ENCODE assay signal across 17 mouse cellular contexts in genomic region chr4:82644797-82645196, GRCm38 (mm10).
DNase-seq lines count a peak whose midpoint lies in the region; ATAC-seq and TF ChIP-seq lines count a peak whose summit lies in the region.
"Had no signal": no experiment of that assay in that cellular context is flagged by ENCODE, and none has a peak within 500 bp of the region (broad histone marks: within the 10 kb centered on the region; RNA-seq: fewer than 3 reads in every experiment).

No protein-coding gene starts in this region.

- no peak overlapping the region for H3K4me2 ChIP-seq in embryonic facial prominence, embryonic 12.5 days (replicated peaks)
- no peak overlapping the region for H3K4me2 ChIP-seq in kidney, embryonic 16.5 days (replicated peaks; ENCODE audit: low read depth, low read length)
- H3K4me2 ChIP-seq in hindbrain, embryonic 15.5 days = no peak overlapping the region
- H3K4me2 ChIP-seq: embryonic facial prominence, embryonic 15.5 days had no signal

- 0 out of 2 replicates have a peak, but pooled peaks have one; percentile 47 for ATAC-seq in embryonic facial prominence, embryonic 12.5 days (ENCODE audit: insufficient number of reproducible peaks, insufficient read depth, low FRiP score, low TSS enrichment)
- ATAC-seq in kidney, embryonic 16.5 days (ENCODE audit: low FRiP score, low TSS enrichment) = peak; percentile 89
- peak; percentile 49; the same call in 1 of the 2 replicates for ATAC-seq in hindbrain, embryonic 15.5 days (ENCODE audit: low FRiP score, low read depth)
- ATAC-seq: activated CD4-positive, CD25-positive, alpha-beta regulatory T cell, adult 4 months; lung, postnatal 0 days had no signal

- H3K27ac ChIP-seq in embryonic facial prominence, embryonic 12.5 days = no peak overlapping the region
- H3K27ac ChIP-seq in embryonic facial prominence, embryonic 10.5 days (replicated peaks) = no peak overlapping the region
- H3K27ac ChIP-seq in kidney, embryonic 16.5 days (ENCODE audit: low read length) = no peak overlapping the region
- no peak overlapping the region for H3K27ac ChIP-seq in hindbrain, embryonic 15.5 days (replicated peaks)
- H3K27ac ChIP-seq: embryonic facial prominence, embryonic 15.5 days; liver, embryonic 14.5 days had no signal

- H3K36me3 ChIP-seq in embryonic facial prominence, embryonic 12.5 days = no peaks in the 10 kb centered on the region
- H3K36me3 ChIP-seq in embryonic facial prominence, embryonic 10.5 days (replicated peaks) = no peaks in the 10 kb centered on the region
- no peaks in the 10 kb centered on the region for H3K36me3 ChIP-seq in kidney, embryonic 16.5 days (ENCODE audit: insufficient read depth, low read length)
- no peaks in the 10 kb centered on the region for H3K36me3 ChIP-seq in hindbrain, embryonic 15.5 days
- H3K36me3 ChIP-seq: embryonic facial prominence, embryonic 15.5 days had no signal

- no peaks in the 10 kb centered on the region for H3K9me3 ChIP-seq in embryonic facial prominence, embryonic 12.5 days
- H3K9me3 ChIP-seq in embryonic facial prominence, embryonic 10.5 days = no peaks in the 10 kb centered on the region
- H3K9me3 ChIP-seq in kidney, embryonic 16.5 days (ENCODE audit: low read length) = no peaks in the 10 kb centered on the region
- H3K9me3 ChIP-seq in hindbrain, embryonic 15.5 days = no peaks in the 10 kb centered on the region
- H3K9me3 ChIP-seq: embryonic facial prominence, embryonic 15.5 days had no signal

- H3K4me3 ChIP-seq in embryonic facial prominence, embryonic 12.5 days = no peak overlapping the region
- H3K4me3 ChIP-seq in embryonic facial prominence, embryonic 10.5 days = no peak overlapping the region
- no peak overlapping the region for H3K4me3 ChIP-seq in kidney, embryonic 16.5 days (ENCODE audit: low read length)
- H3K4me3 ChIP-seq in hindbrain, embryonic 15.5 days = no peak overlapping the region
- H3K4me3 ChIP-seq: embryonic facial prominence, embryonic 15.5 days had no signal

- H3K9ac ChIP-seq in embryonic facial prominence, embryonic 12.5 days = no peak overlapping the region
- no peak overlapping the region for H3K9ac ChIP-seq in kidney, embryonic 16.5 days (replicated peaks; ENCODE audit: low read length)
- H3K9ac ChIP-seq in hindbrain, embryonic 15.5 days = no peak overlapping the region
- H3K9ac ChIP-seq: embryonic facial prominence, embryonic 15.5 days; liver, embryonic 14.5 days had no signal

- no peak for TF ChIP-seq POLR2A in brain, embryonic 14.5 days (IDR thresholded peaks at IDR 0.05; ENCODE audit: borderline replicate concordance, extremely low read depth, insufficient read depth, insufficient read length, poor library complexity, severe bottlenecking)

- DNase-seq in embryonic facial prominence, embryonic 10.5 days (ENCODE audit: low spot score) = no peak
- DNase-seq in kidney, postnatal 14 days = no peak
- peak; percentile 61 for DNase-seq in brain, embryonic 14.5 days (ENCODE audit: low read depth)
- no peak for DNase-seq in frontal cortex, postnatal 25 days (ENCODE audit: low spot score in 2 of 2)
- DNase-seq in cerebellum, adult 11 months = no peak
- DNase-seq: adrenal gland, postnatal 25 days; gastrocnemius, postnatal 36 days; kidney, adult 8-10 months; right cerebral cortex, postnatal 4 days; thymus, postnatal 4 days had no signal

- 68% methylated on average over 9 of the region's 9 CpGs for WGBS in embryonic facial prominence, embryonic 12.5 days
- WGBS in embryonic facial prominence, embryonic 10.5 days = 74% methylated on average over 9 of the region's 9 CpGs
- 53% methylated on average over 9 of the region's 9 CpGs for WGBS in kidney, embryonic 16.5 days
- 64% methylated on average over 9 of the region's 9 CpGs for WGBS in hindbrain, embryonic 15.5 days

- no peaks in the 10 kb centered on the region for H3K4me1 ChIP-seq in embryonic facial prominence, embryonic 12.5 days
- H3K4me1 ChIP-seq in embryonic facial prominence, embryonic 10.5 days = no peaks in the 10 kb centered on the region; the same call in none of the 2 replicates
- no peaks in the 10 kb centered on the region for H3K4me1 ChIP-seq in kidney, embryonic 16.5 days (ENCODE audit: insufficient read depth, low read length)
- H3K4me1 ChIP-seq in hindbrain, embryonic 15.5 days (replicated peaks) = no peaks in the 10 kb centered on the region; the same call in 1 of the 2 replicates

- TF ChIP-seq CTCF in brain, embryonic 14.5 days (IDR thresholded peaks at IDR 0.05; ENCODE audit: borderline replicate concordance, extremely low read depth, insufficient read depth, insufficient read length) = no peak

- H3K27me3 ChIP-seq in embryonic facial prominence, embryonic 12.5 days = no peaks in the 10 kb centered on the region
- H3K27me3 ChIP-seq in embryonic facial prominence, embryonic 10.5 days (replicated peaks; ENCODE audit: low read depth, poor library complexity, severe bottlenecking) = no peaks in the 10 kb centered on the region
- no peaks in the 10 kb centered on the region for H3K27me3 ChIP-seq in kidney, embryonic 16.5 days (ENCODE audit: insufficient read depth, low read length)
- H3K27me3 ChIP-seq in hindbrain, embryonic 15.5 days = no peaks in the 10 kb centered on the region
- H3K27me3 ChIP-seq: embryonic facial prominence, embryonic 15.5 days had no signal
